In genomic region chr1:97862734-97863133, GRCm38 (mm10) we compare ENCODE assay signal across 19 mouse cellular contexts.
DNase-seq lines count a peak whose midpoint lies in the region; ATAC-seq and TF ChIP-seq lines count a peak whose summit lies in the region.
"Had no signal": no experiment of that assay in that cellular context is flagged by ENCODE, and none has a peak within 500 bp of the region (broad histone marks: within the 10 kb centered on the region; RNA-seq: fewer than 3 reads in every experiment).

No protein-coding gene starts in this region.

- peak; percentile 42; the same call in 1 of the 2 replicates for ATAC-seq in midbrain, embryonic 12.5 days (ENCODE audit: low FRiP score, low read depth)
- ATAC-seq in midbrain, postnatal 0 days (ENCODE audit: low FRiP score), result no peak; the same call in 1 of the 2 replicates
- ATAC-seq in forebrain, embryonic 15.5 days (replicated peaks), result peak; percentile 47
- ATAC-seq in hindbrain, embryonic 14.5 days (ENCODE audit: low FRiP score), result peak; percentile 34; the same call in 1 of the 2 replicates
- ATAC-seq in midbrain, embryonic 16.5 days, result peak; percentile 22; the same call in 1 of the 2 replicates
- no peak for ATAC-seq in intestine, embryonic 15.5 days
- ATAC-seq: activated CD4-positive, CD25-positive, alpha-beta regulatory T cell, adult 4 months; liver, embryonic 12.5 days had no signal

- H3K4me2 ChIP-seq in midbrain, embryonic 12.5 days (replicated peaks), result no peak overlapping the region
- no peak overlapping the region for H3K4me2 ChIP-seq in midbrain, postnatal 0 days (ENCODE audit: low read depth, low read length, poor library complexity, severe bottlenecking)
- no peak overlapping the region for H3K4me2 ChIP-seq in forebrain, embryonic 15.5 days (replicated peaks)
- H3K4me2 ChIP-seq in hindbrain, embryonic 14.5 days (replicated peaks), result 0 out of 2 replicates have a peak overlapping the region, but pooled peaks have one; percentile 25
- no peak overlapping the region for H3K4me2 ChIP-seq in midbrain, embryonic 16.5 days (ENCODE audit: low read length)
- H3K4me2 ChIP-seq in intestine, embryonic 15.5 days (replicated peaks), result no peak overlapping the region
- H3K4me2 ChIP-seq: heart, embryonic 11.5 days; limb, embryonic 12.5 days; liver, embryonic 12.5 days; stomach, embryonic 15.5 days had no signal

- no peak overlapping the region for H3K9ac ChIP-seq in midbrain, embryonic 12.5 days (replicated peaks)
- H3K9ac ChIP-seq in midbrain, postnatal 0 days (replicated peaks; ENCODE audit: low read length, poor library complexity, severe bottlenecking), result no peak overlapping the region
- H3K9ac ChIP-seq in forebrain, embryonic 15.5 days (replicated peaks), result no peak overlapping the region
- H3K9ac ChIP-seq in hindbrain, embryonic 14.5 days, result no peak overlapping the region
- no peak overlapping the region for H3K9ac ChIP-seq in midbrain, embryonic 16.5 days (ENCODE audit: low read depth, low read length)
- no peak overlapping the region for H3K9ac ChIP-seq in intestine, embryonic 15.5 days
- H3K9ac ChIP-seq: limb, embryonic 12.5 days; liver, embryonic 12.5 days; stomach, embryonic 15.5 days had no signal

- no peaks in the 10 kb centered on the region for H3K36me3 ChIP-seq in midbrain, embryonic 12.5 days
- H3K36me3 ChIP-seq in midbrain, postnatal 0 days (ENCODE audit: insufficient read depth, low read length), result no peaks in the 10 kb centered on the region
- H3K36me3 ChIP-seq in forebrain, embryonic 15.5 days, result no peaks in the 10 kb centered on the region; the same call in 1 of the 2 replicates
- H3K36me3 ChIP-seq in hindbrain, embryonic 14.5 days (replicated peaks; ENCODE audit: control insufficient read depth, insufficient read depth), result no peaks in the 10 kb centered on the region
- H3K36me3 ChIP-seq in midbrain, embryonic 16.5 days (ENCODE audit: control insufficient read depth, insufficient read depth, low read length), result no peaks in the 10 kb centered on the region
- no peaks in the 10 kb centered on the region for H3K36me3 ChIP-seq in intestine, embryonic 15.5 days
- H3K36me3 ChIP-seq: limb, embryonic 12.5 days; liver, embryonic 12.5 days; stomach, embryonic 15.5 days had no signal

- H3K9me3 ChIP-seq in midbrain, embryonic 12.5 days, result no peaks in the 10 kb centered on the region
- H3K9me3 ChIP-seq in midbrain, postnatal 0 days (ENCODE audit: low read length), result no peaks in the 10 kb centered on the region
- H3K9me3 ChIP-seq in forebrain, embryonic 15.5 days, result no peaks in the 10 kb centered on the region
- H3K9me3 ChIP-seq in hindbrain, embryonic 14.5 days (ENCODE audit: control insufficient read depth, low read length), result no peaks in the 10 kb centered on the region
- H3K9me3 ChIP-seq in midbrain, embryonic 16.5 days (replicated peaks; ENCODE audit: control insufficient read depth, low read length, poor library complexity, severe bottlenecking), result no peaks in the 10 kb centered on the region
- H3K9me3 ChIP-seq in intestine, embryonic 15.5 days, result no peaks in the 10 kb centered on the region
- H3K9me3 ChIP-seq: limb, embryonic 12.5 days; liver, embryonic 12.5 days; stomach, embryonic 15.5 days had no signal

- peaks cover 9% of the 10 kb centered on the region for H3K4me1 ChIP-seq in midbrain, embryonic 12.5 days
- H3K4me1 ChIP-seq in midbrain, postnatal 0 days (ENCODE audit: insufficient read depth, low read length), result no peaks in the 10 kb centered on the region
- H3K4me1 ChIP-seq in forebrain, embryonic 15.5 days, result peaks cover 15% of the 10 kb centered on the region
- peaks cover 11% of the 10 kb centered on the region for H3K4me1 ChIP-seq in hindbrain, embryonic 14.5 days (replicated peaks; ENCODE audit: control insufficient read depth, insufficient read depth, low read length)
- H3K4me1 ChIP-seq in midbrain, embryonic 16.5 days (ENCODE audit: control insufficient read depth, insufficient read depth, low read length), result peaks cover 12% of the 10 kb centered on the region; the same call in 1 of the 2 replicates
- H3K4me1 ChIP-seq in intestine, embryonic 15.5 days (replicated peaks), result no peaks in the 10 kb centered on the region
- H3K4me1 ChIP-seq: limb, embryonic 12.5 days; liver, embryonic 12.5 days; stomach, embryonic 15.5 days had no signal

- 81% methylated on average over 5 of the region's 5 CpGs for WGBS in midbrain, embryonic 12.5 days
- WGBS in midbrain, postnatal 0 days, result 68% methylated on average over 5 of the region's 5 CpGs
- 40% methylated on average over 5 of the region's 5 CpGs for WGBS in forebrain, embryonic 15.5 days
- WGBS in hindbrain, embryonic 14.5 days, result 57% methylated on average over 5 of the region's 5 CpGs
- 56% methylated on average over 5 of the region's 5 CpGs for WGBS in midbrain, embryonic 16.5 days
- 82% methylated on average over 5 of the region's 5 CpGs for WGBS in intestine, embryonic 15.5 days

- no peak for DNase-seq in midbrain, postnatal 0 days (ENCODE audit: low spot score)
- DNase-seq in hindbrain, embryonic 14.5 days (ENCODE audit: low spot score), result no peak
- DNase-seq in Muller cell, postnatal 12 days (ENCODE audit: inconsistent ontology term), result no peak
- no peak for DNase-seq in thymus, postnatal 4 days
- DNase-seq: adrenal gland, postnatal 10 days; gastrocnemius, adult 2 months; kidney, adult 2 months; lung, adult 2 months; lung, postnatal 4 days; thymus, adult 2 months had no signal

- no peak overlapping the region for H3K27ac ChIP-seq in midbrain, embryonic 12.5 days (replicated peaks)
- H3K27ac ChIP-seq in midbrain, postnatal 0 days (ENCODE audit: low read depth, low read length), result no peak overlapping the region
- H3K27ac ChIP-seq in forebrain, embryonic 15.5 days (replicated peaks), result peak overlapping the region; percentile 83
- H3K27ac ChIP-seq in hindbrain, embryonic 14.5 days, result peak overlapping the region; percentile 78; the same call in 1 of the 2 replicates
- peak overlapping the region; percentile 39; the same call in 1 of the 2 replicates for H3K27ac ChIP-seq in midbrain, embryonic 16.5 days (ENCODE audit: low read length)
- no peak overlapping the region for H3K27ac ChIP-seq in intestine, embryonic 15.5 days
- H3K27ac ChIP-seq: gastrocnemius, adult 2 months; limb, embryonic 12.5 days; liver, embryonic 12.5 days; stomach, embryonic 15.5 days had no signal

- no peak overlapping the region for H3K4me3 ChIP-seq in midbrain, embryonic 12.5 days
- H3K4me3 ChIP-seq in midbrain, postnatal 0 days (ENCODE audit: low read depth, low read length), result no peak overlapping the region
- H3K4me3 ChIP-seq in forebrain, embryonic 15.5 days, result no peak overlapping the region
- no peak overlapping the region for H3K4me3 ChIP-seq in hindbrain, embryonic 14.5 days (replicated peaks; ENCODE audit: low read length)
- no peak overlapping the region for H3K4me3 ChIP-seq in midbrain, embryonic 16.5 days (ENCODE audit: low read depth, low read length)
- H3K4me3 ChIP-seq in intestine, embryonic 15.5 days (replicated peaks), result no peak overlapping the region
- H3K4me3 ChIP-seq: gastrocnemius, adult 2 months; limb, embryonic 12.5 days; liver, embryonic 12.5 days; stomach, embryonic 15.5 days had no signal

- TF ChIP-seq CTCF in midbrain, postnatal 0 days (IDR thresholded peaks at IDR 0.05), result no peak

- H3K27me3 ChIP-seq in midbrain, embryonic 12.5 days, result no peaks in the 10 kb centered on the region
- no peaks in the 10 kb centered on the region for H3K27me3 ChIP-seq in midbrain, postnatal 0 days (ENCODE audit: insufficient read depth, low read length)
- no peaks in the 10 kb centered on the region for H3K27me3 ChIP-seq in forebrain, embryonic 15.5 days
- no peaks in the 10 kb centered on the region for H3K27me3 ChIP-seq in hindbrain, embryonic 14.5 days (ENCODE audit: control insufficient read depth, insufficient read depth, low read length)
- H3K27me3 ChIP-seq in midbrain, embryonic 16.5 days (ENCODE audit: control insufficient read depth, insufficient read depth, low read depth, low read length), result no peaks in the 10 kb centered on the region
- no peaks in the 10 kb centered on the region for H3K27me3 ChIP-seq in intestine, embryonic 15.5 days (replicated peaks)
- H3K27me3 ChIP-seq: limb, embryonic 12.5 days; liver, embryonic 12.5 days; stomach, embryonic 15.5 days had no signal

Comparison
In these comparisons a context has a peak if more than half of its experiments do, and no peak if none do; other contexts are left out.
1. ATAC-seq: peak in midbrain, embryonic 12.5 days (single experiment), forebrain, embryonic 15.5 days (single experiment), hindbrain, embryonic 14.5 days (single experiment) and midbrain, embryonic 16.5 days (single experiment); none in midbrain, postnatal 0 days (single experiment) and intestine, embryonic 15.5 days (single experiment).
2. H3K27ac ChIP-seq: peak in forebrain, embryonic 15.5 days (single experiment), hindbrain, embryonic 14.5 days (single experiment) and midbrain, embryonic 16.5 days (single experiment); none in midbrain, embryonic 12.5 days (single experiment), midbrain, postnatal 0 days (single experiment) and intestine, embryonic 15.5 days (single experiment).